Mouse (Mus musculus) heart, embryonic 13.5 days (tissue): ENCODE measurements around the gene Abhd14b. TPM values are rescaled to one million over a fixed set of nuclear protein-coding genes. Genes with fewer than 3 reads are reported as not detected.
A peak's percentile ranks its signal among the peaks of the same experiment; 100 is the strongest.
"Not testable (repeated sequence)": the region's sequence is repeated elsewhere in the genome, so short reads cannot be mapped to it uniquely, and the experiment has no call there.

Source experiments
- ATAC-seq: fragments of 200-750 bp; cut with Nextera tagmentation; 2 replicates; pipeline ENCODE4 v1.8.0; 2017; ENCODE audit warnings: moderate TSS enrichment; ENCODE audit not compliant: insufficient number of reproducible peaks, low FRiP score, low TSS enrichment; ENCODE audit errors: extremely low read depth
- H3K27ac ChIP-seq: fragments of 300-500 bp; sonication (generic); replicated peaks from 2 replicates; pipeline ENCODE4 v1.5.1; 2015; ENCODE audit warnings: moderate library complexity, mild to moderate bottlenecking, inconsistent platforms
- H3K27me3 ChIP-seq: fragments of 300-500 bp; sonication (generic); replicated peaks from 2 replicates; pipeline ENCODE4 v1.6.1; 2015; ENCODE audit warnings: mild to moderate bottlenecking, inconsistent platforms
- H3K36me3 ChIP-seq: fragments of 300-500 bp; sonication (generic); 2 replicates; pipeline ENCODE4 v1.6.1; 2015; ENCODE audit warnings: mild to moderate bottlenecking, inconsistent platforms
- H3K4me1 ChIP-seq: fragments of 300-500 bp; sonication (generic); 2 replicates; pipeline ENCODE4 v1.6.1; 2015; ENCODE audit warnings: inconsistent platforms
- H3K4me2 ChIP-seq: fragments of 300-500 bp; sonication (generic); 2 replicates; pipeline ENCODE4 v1.6.1; 2015; ENCODE audit warnings: inconsistent platforms, mild to moderate bottlenecking, moderate library complexity
- H3K4me3 ChIP-seq: fragments of 300-500 bp; sonication (generic); 2 replicates; pipeline ENCODE4 v1.5.1; 2015; ENCODE audit warnings: moderate library complexity, mild to moderate bottlenecking, inconsistent platforms
- H3K9ac ChIP-seq: fragments of 300-500 bp; sonication (generic); 2 replicates; pipeline ENCODE4 v1.6.1; 2015; ENCODE audit warnings: inconsistent platforms, mild to moderate bottlenecking, moderate library complexity
- H3K9me3 ChIP-seq: fragments of 300-500 bp; sonication (generic); 2 replicates; pipeline ENCODE4 v1.6.1; 2016; ENCODE audit warnings: inconsistent platforms
- WGBS: fragments of 180-500 bp; shearing (Covaris S2); methylation state at CpG from one replicate; pipeline ENCODE4 v1.1.7; 2015; ENCODE audit warnings: mixed read lengths; 5-methylcytosine and 5-hydroxymethylcytosine counted together
- polyA plus RNA-seq: library from polyadenylated mRNA; unstranded; fragments of >200 nt; fragmentation: Nextera tagmentation; extraction: Ambion mirVana; gene quantifications from 2 replicates; pipeline ENCODE4 v1.2.1, GENCODE M21; 2015

The Abhd14b gene
- polyA plus RNA-seq, 1 experiment from 2014 or later: 7.4 TPM

GRCm38 (mm10) chr9:106477649-106478048 lies 30.4 kb downstream of the Abhd14b start:
- Histone ChIP-seq H3K27ac (peak overlapping the region; percentile 30), H3K36me3 (peaks cover 27% of the 10 kb centered on the region), H3K9ac (peak overlapping the region; percentile 85), H3K27me3 (peaks cover 5% of the 10 kb centered on the region; the same call in 1 of the 2 replicates), H3K9me3 (no peaks in the 10 kb centered on the region), H3K4me2 (peak overlapping the region; percentile 99), H3K4me3 (peak overlapping the region; percentile 75), H3K4me1 (peaks cover 38% of the 10 kb centered on the region)
- ATAC-seq: no peak
- WGBS: 2% methylated on average over 16 of the region's 16 CpGs

GRCm38 (mm10) chr9:106478101-106478500 lies 30.8 kb downstream of the Abhd14b start:
- peak overlapping the region; percentile 75 for H3K4me3 ChIP-seq
- 71% methylated on average over 9 of the region's 9 CpGs for WGBS
- no peak overlapping the region for H3K27ac ChIP-seq
- H3K9ac ChIP-seq: peak overlapping the region; percentile 85
- peaks cover 37% of the 10 kb centered on the region for H3K4me1 ChIP-seq
- H3K4me2 ChIP-seq: peak overlapping the region; percentile 99
- no peak for ATAC-seq
- H3K9me3 ChIP-seq: no peaks in the 10 kb centered on the region
- H3K36me3 ChIP-seq: peaks cover 31% of the 10 kb centered on the region
- H3K27me3 ChIP-seq: peaks cover 4% of the 10 kb centered on the region; the same call in 1 of the 2 replicates

- H3K9me3 ChIP-seq: no peaks in the 10 kb centered on the region
- 85% methylated on average over 7 of the region's 7 CpGs for WGBS
- H3K27ac ChIP-seq: no peak overlapping the region
- no peak for ATAC-seq
- H3K4me2 ChIP-seq: no peak overlapping the region
- no peak overlapping the region for H3K9ac ChIP-seq
- H3K4me1 ChIP-seq: peaks cover 21% of the 10 kb centered on the region
- no peaks in the 10 kb centered on the region for H3K27me3 ChIP-seq
- peaks cover 55% of the 10 kb centered on the region for H3K36me3 ChIP-seq
- H3K4me3 ChIP-seq: no peak overlapping the region
Measured at GRCm38 (mm10) chr9:106480541-106480940, 33.3 kb downstream of the Abhd14b start.

DNA sequence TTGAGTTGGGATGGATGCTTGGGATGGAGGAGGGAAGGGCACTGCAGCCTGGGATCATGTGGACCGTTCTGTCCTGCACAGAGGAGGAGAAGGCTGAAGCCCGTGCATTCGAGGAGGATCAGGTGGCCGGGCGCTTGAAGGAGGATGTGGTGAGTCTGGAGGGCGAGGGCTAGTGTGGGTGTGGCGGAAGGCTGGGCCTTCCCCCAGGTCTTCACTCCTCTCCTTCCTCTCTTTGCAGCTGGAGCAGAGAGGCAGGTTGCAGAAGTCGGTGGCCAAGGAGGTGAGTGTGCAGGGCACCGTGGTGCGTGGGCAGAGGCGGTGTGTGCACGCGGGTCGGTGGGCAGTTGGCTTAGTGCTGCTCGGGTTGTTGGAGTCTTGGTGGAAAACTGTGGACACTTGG lies 33.8 kb downstream of the Abhd14b start:
- no peak overlapping the region for H3K9ac ChIP-seq
- no peak overlapping the region for H3K4me3 ChIP-seq
- peaks cover 16% of the 10 kb centered on the region for H3K4me1 ChIP-seq
- peaks cover 61% of the 10 kb centered on the region for H3K36me3 ChIP-seq
- no peak overlapping the region for H3K4me2 ChIP-seq
- no peaks in the 10 kb centered on the region for H3K9me3 ChIP-seq
- no peak for ATAC-seq
- 92% methylated on average over 15 of the region's 15 CpGs for WGBS
- H3K27me3 ChIP-seq: no peaks in the 10 kb centered on the region
- no peak overlapping the region for H3K27ac ChIP-seq

DNA sequence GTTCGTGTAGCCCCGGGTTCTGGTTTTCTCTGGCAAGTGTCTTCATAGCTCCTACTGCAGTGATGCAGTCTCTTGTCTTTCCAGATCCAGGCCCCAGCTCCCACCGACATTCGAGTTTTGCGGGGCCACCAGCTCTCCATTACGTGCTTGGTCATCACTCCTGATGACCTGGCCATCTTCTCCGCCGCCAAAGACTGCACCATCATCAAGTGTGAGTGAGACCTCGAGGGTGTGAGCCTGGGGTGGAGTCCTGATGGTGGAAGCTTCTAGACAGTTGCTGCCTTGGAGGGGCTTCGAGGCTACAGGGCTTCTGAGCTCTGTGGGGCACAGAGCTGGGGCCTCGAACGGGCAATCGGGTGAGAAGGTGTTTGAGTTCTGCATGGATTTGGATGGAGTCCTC lies 34.4 kb downstream of the Abhd14b start:
- Histone ChIP-seq H3K4me1 (peaks cover 10% of the 10 kb centered on the region), H3K9ac (no peak overlapping the region), H3K27me3 (no peaks in the 10 kb centered on the region), H3K9me3 (no peaks in the 10 kb centered on the region), H3K27ac (no peak overlapping the region), H3K4me2 (no peak overlapping the region), H3K4me3 (no peak overlapping the region), H3K36me3 (peaks cover 66% of the 10 kb centered on the region)
- 89% methylated on average over 13 of the region's 13 CpGs for WGBS
- ATAC-seq: no peak

- Histone ChIP-seq H3K9ac (no peak overlapping the region), H3K9me3 (no peaks in the 10 kb centered on the region), H3K4me1 (peaks cover 8% of the 10 kb centered on the region), H3K27me3 (no peaks in the 10 kb centered on the region), H3K36me3 (peaks cover 66% of the 10 kb centered on the region), H3K27ac (no peak overlapping the region), H3K4me2 (no peak overlapping the region), H3K4me3 (no peak overlapping the region)
- no peak for ATAC-seq
- 80% methylated on average over 17 of the region's 17 CpGs for WGBS
Measured at GRCm38 (mm10) chr9:106482578-106483115, 35.4 kb downstream of the Abhd14b start.

DNA sequence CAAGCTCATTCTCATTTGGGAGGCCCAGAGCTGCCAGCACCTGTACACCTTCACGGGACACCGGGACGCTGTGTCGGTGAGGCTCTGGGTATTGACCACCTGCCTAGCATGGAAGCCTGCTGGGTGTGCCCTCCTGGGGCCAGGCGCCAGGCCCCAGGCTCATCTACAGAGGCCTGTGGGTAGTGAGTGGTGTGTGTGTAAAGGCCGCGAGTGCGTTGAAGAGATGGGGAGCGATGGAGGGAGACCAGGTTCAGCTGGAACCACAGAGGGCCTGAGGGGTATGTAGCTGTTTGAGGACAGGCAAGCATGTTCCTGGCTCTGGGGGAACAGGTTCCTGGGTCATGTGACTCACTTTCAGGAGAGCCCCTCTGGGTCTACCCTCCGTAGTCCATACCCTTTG lies 35.9 kb downstream of the Abhd14b start:
- Histone ChIP-seq H3K36me3 (peaks cover 66% of the 10 kb centered on the region), H3K27ac (no peak overlapping the region), H3K4me3 (no peak overlapping the region), H3K4me1 (peaks cover 3% of the 10 kb centered on the region), H3K9ac (no peak overlapping the region), H3K27me3 (no peaks in the 10 kb centered on the region), H3K9me3 (no peaks in the 10 kb centered on the region), H3K4me2 (no peak overlapping the region)
- WGBS: 92% methylated on average over 10 of the region's 10 CpGs
- no peak for ATAC-seq

DNA sequence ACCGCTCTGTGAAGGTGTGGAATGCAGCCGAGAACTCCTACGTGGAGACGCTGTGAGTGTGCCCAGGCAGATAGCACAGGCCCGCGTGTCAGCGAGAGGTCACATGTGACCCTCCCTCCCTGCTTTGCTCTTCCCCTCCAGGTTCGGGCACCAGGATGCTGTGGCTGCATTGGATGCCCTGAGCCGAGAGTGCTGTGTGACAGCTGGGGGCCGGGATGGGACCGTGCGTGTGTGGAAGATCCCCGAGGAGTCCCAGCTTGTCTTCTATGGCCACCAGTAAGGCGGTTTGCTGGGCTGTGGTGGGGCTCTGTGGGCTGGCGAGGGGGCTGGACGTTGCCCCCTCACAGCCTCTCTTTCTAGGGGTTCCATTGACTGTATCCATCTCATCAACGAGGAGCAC lies 36.3 kb downstream of the Abhd14b start:
- H3K9me3 ChIP-seq: no peaks in the 10 kb centered on the region
- 88% methylated on average over 17 of the region's 17 CpGs for whole genome bisulfite sequencing
- no peak overlapping the region for H3K27ac ChIP-seq
- no peak overlapping the region for H3K4me2 ChIP-seq
- no peak overlapping the region for H3K9ac ChIP-seq
- H3K4me1 ChIP-seq: no peaks in the 10 kb centered on the region
- no peak for ATAC-seq
- H3K27me3 ChIP-seq: no peaks in the 10 kb centered on the region
- H3K36me3 ChIP-seq: peaks cover 66% of the 10 kb centered on the region
- H3K4me3 ChIP-seq: no peak overlapping the region

DNA sequence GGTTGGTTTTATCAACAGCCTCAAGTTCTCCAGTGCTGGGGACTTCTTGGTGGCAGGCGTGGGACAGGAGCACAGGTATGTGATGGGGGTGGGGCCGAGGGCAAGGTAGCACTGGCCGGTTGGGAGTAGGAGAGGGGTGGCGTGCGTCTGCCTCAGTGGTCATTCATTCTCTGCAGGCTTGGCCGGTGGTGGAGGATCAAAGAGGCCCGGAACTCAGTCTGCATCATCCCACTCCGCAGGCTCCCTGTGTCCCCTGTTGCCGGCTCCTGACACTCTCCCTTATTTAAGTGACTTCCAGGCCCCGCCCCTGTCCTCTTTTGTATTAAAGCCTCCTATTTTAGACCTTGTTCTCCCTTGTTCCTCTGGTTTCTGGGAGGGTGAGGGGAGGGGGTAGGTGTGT lies 37.8 kb downstream of the Abhd14b start:
- Histone ChIP-seq H3K4me1 (peaks cover 6% of the 10 kb centered on the region), H3K9ac (no peak overlapping the region), H3K27me3 (no peaks in the 10 kb centered on the region), H3K27ac (no peak overlapping the region), H3K4me3 (no peak overlapping the region), H3K4me2 (no peak overlapping the region), H3K36me3 (peaks cover 63% of the 10 kb centered on the region), H3K9me3 (no peaks in the 10 kb centered on the region)
- no peak for ATAC-seq
- 84% methylated on average over 10 of the region's 10 CpGs for WGBS

- H3K36me3 ChIP-seq: peaks cover 40% of the 10 kb centered on the region
- peaks cover 11% of the 10 kb centered on the region for H3K4me1 ChIP-seq
- WGBS: 87% methylated on average over 6 of the region's 6 CpGs
- H3K4me3 ChIP-seq, H3K27ac ChIP-seq, H3K9me3 ChIP-seq, H3K4me2 ChIP-seq, H3K9ac ChIP-seq, ATAC-seq, H3K27me3 ChIP-seq: not testable (repeated sequence)
Measured at GRCm38 (mm10) chr9:106487602-106488001, 40.3 kb downstream of the Abhd14b start.

GRCm38 (mm10) chr9:106499667-106500066 lies 52.4 kb downstream of the Abhd14b start, which contains the start of gene Iqcf1:
Iqcf1 (plus strand) TSS chr9:106499967.
- no peak within 1 kb of the TSS for H3K9ac ChIP-seq
- no peaks in the 10 kb centered on the region for H3K4me1 ChIP-seq
- 83% methylated on average over 6 of the region's 6 CpGs for whole genome bisulfite sequencing
- peaks cover 12% of the 10 kb centered on the region; the same call in 1 of the 2 replicates for H3K27me3 ChIP-seq
- no peak within 1 kb of the TSS for H3K4me3 ChIP-seq
- H3K27ac ChIP-seq: no peak within 1 kb of the TSS
- no peak within 1 kb of the TSS for H3K4me2 ChIP-seq
- H3K36me3 ChIP-seq: no peaks in the 10 kb centered on the region
- no peak for ATAC-seq
- no peaks in the 10 kb centered on the region for H3K9me3 ChIP-seq

DNA sequence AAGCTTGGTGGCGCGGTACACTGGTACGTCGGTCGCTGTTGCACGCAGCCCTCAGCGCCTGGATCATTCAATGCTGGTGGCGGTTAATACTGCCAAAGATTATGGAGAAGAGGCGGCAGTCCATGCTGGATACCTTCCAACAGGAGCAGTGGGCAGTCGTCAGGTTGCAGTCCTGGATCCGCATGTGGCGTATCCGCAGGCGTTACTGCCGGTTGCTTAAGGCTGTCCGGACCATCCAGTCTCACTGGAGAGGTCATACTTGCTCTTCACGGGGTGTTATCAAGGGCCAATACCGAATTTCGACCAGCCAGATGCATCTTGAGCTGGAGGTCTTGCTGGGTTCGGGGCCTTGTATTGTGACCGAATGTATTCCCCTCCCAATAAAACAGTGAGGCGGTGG lies 54.6 kb downstream of the Abhd14b start:
- H3K27ac ChIP-seq: no peak overlapping the region
- no peaks in the 10 kb centered on the region for H3K9me3 ChIP-seq
- H3K36me3 ChIP-seq: no peaks in the 10 kb centered on the region
- no peaks in the 10 kb centered on the region for H3K4me1 ChIP-seq
- peaks cover 16% of the 10 kb centered on the region; the same call in 1 of the 2 replicates for H3K27me3 ChIP-seq
- H3K9ac ChIP-seq: no peak overlapping the region
- H3K4me2 ChIP-seq: no peak overlapping the region
- H3K4me3 ChIP-seq: no peak overlapping the region
- ATAC-seq: no peak
- 78% methylated on average over 22 of the region's 22 CpGs for WGBS
